Mouse (Mus musculus) myocyte (in vitro differentiated cells): Measurements from ENCODE around the gene Il33.

Experiments used
- E2F4 ChIP-seq: IDR thresholded peaks from one replicate; pipeline ENCODE4 v1.6.1; 2011; ENCODE audit warnings: mild to moderate bottlenecking, control low read depth, moderate library complexity; ENCODE audit not compliant: insufficient read depth
- POLR2A ChIP-seq: IDR thresholded peaks from one replicate; pipeline ENCODE4 v1.6.1; 2011; ENCODE audit warnings: low read depth, mild to moderate bottlenecking, control low read depth, moderate library complexity; ENCODE audit not compliant: insufficient read length
- REST ChIP-seq: IDR thresholded peaks from one replicate; pipeline ENCODE4 v1.6.1; 2011; ENCODE audit warnings: mild to moderate bottlenecking, control low read depth, moderate library complexity; ENCODE audit not compliant: insufficient read depth, insufficient read length
- TCF12 ChIP-seq: IDR thresholded peaks from one replicate; pipeline ENCODE4 v1.6.1; 2011; ENCODE audit warnings: mild to moderate bottlenecking, control low read depth; ENCODE audit not compliant: poor library complexity, insufficient read depth, severe bottlenecking
- USF1 ChIP-seq: IDR thresholded peaks from one replicate; pipeline ENCODE4 v1.6.1; 2011; ENCODE audit warnings: low read depth, mild to moderate bottlenecking, control low read depth, moderate library complexity

DNA sequence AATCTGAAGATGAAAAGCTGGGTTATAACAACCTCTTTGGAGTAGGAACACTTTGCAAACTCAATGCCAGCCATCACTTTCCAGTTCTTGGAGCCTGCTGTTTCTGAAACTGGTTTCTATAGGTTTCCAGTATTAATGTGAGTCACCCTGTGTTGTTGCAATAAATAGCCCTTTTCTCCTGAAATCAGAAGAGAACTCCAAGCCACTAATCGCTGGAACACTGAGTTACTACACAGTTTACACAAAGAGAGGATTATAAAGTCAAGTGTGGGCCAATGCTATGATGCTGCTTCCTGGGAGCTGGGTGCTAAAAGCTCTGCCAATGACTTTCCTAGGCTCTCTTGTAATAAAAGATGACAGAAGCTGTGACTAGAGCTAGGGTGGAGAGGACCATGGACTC is 19.0 kb upstream of the Il33 start:
- TF ChIP-seq E2F4 (no peak), POLR2A (no peak), REST (no peak), TCF12 (no peak), USF1 (no peak)
